Mouse (Mus musculus) limb, embryonic 11.5 days (tissue): ENCODE measurements around the gene Dscaml1. TPM values are rescaled to one million over a fixed set of nuclear protein-coding genes. Genes with fewer than 3 reads are reported as not detected.

Source experiments
- ATAC-seq: fragments of 200-750 bp; cut with Nextera tagmentation; 2 replicates; pipeline ENCODE4 v1.8.0; 2017; ENCODE audit warnings: low read depth; ENCODE audit not compliant: insufficient number of reproducible peaks, low FRiP score, low TSS enrichment
- DNase-seq: peaks from one replicate; pipeline ENCODE4 v3.0.0-alpha.2; 2015; ENCODE audit warnings: low spot score
- H3K27ac ChIP-seq: fragments of 300-500 bp; sonication (generic); replicated peaks from 2 replicates; pipeline ENCODE4 v1.5.1; 2014; ENCODE audit warnings: low read depth, mild to moderate bottlenecking, low read length
- H3K27me3 ChIP-seq: fragments of 300-500 bp; sonication (generic); 2 replicates; pipeline ENCODE4 v1.6.1; 2014; ENCODE audit warnings: mild to moderate bottlenecking, low read length, mixed read lengths; ENCODE audit not compliant: control insufficient read depth, insufficient read depth
- H3K36me3 ChIP-seq: fragments of 300-500 bp; sonication (generic); 2 replicates; pipeline ENCODE4 v1.6.1; 2014; ENCODE audit warnings: mild to moderate bottlenecking, low read length, moderate library complexity, mixed read lengths; ENCODE audit not compliant: control insufficient read depth, insufficient read depth
- H3K4me1 ChIP-seq: fragments of 300-500 bp; sonication (generic); 2 replicates; pipeline ENCODE4 v1.6.1; 2014; ENCODE audit warnings: low read length, mixed read lengths; ENCODE audit not compliant: control insufficient read depth, insufficient read depth
- H3K4me2 ChIP-seq: fragments of 300-500 bp; sonication (generic); 2 replicates; pipeline ENCODE4 v1.6.1; 2014; ENCODE audit warnings: low read depth, mild to moderate bottlenecking, moderate library complexity; ENCODE audit not compliant: severe bottlenecking
- H3K4me3 ChIP-seq: fragments of 300-500 bp; sonication (generic); 2 replicates; pipeline ENCODE4 v1.5.1; 2014; ENCODE audit warnings: low read depth, low read length
- H3K9ac ChIP-seq: fragments of 300-500 bp; sonication (generic); 2 replicates; pipeline ENCODE4 v1.6.1; 2014; ENCODE audit warnings: mild to moderate bottlenecking, low read length
- H3K9me3 ChIP-seq: fragments of 300-500 bp; sonication (generic); 2 replicates; pipeline ENCODE4 v1.6.1; 2016; ENCODE audit warnings: low read length; ENCODE audit not compliant: control insufficient read depth
- WGBS: fragments of 180-500 bp; shearing (Covaris S2); extraction: QIAGEN DNeasy Blood & Tissue Kit; methylation state at CpG from one replicate; pipeline ENCODE4 v1.1.7; 2014; 5-methylcytosine and 5-hydroxymethylcytosine counted together
- polyA plus RNA-seq: library from polyadenylated mRNA; unstranded; fragments of >200 nt; fragmentation: Nextera tagmentation; extraction: Ambion mirVana; gene quantifications from 2 replicates; pipeline ENCODE4 v1.2.1, GENCODE M21; 2014

The Dscaml1 gene
- polyA plus RNA-seq, 1 experiment from 2014 or later = 0.11 TPM

GRCm38 (mm10) chr9:45389596-45389995 is 36.8 kb upstream of the Dscaml1 start:
- Histone ChIP-seq H3K4me2 (no peak overlapping the region), H3K4me3 (no peak overlapping the region), H3K36me3 (no peaks in the 10 kb centered on the region), H3K27ac (no peak overlapping the region), H3K4me1 (no peaks in the 10 kb centered on the region), H3K9me3 (no peaks in the 10 kb centered on the region), H3K27me3 (no peaks in the 10 kb centered on the region), H3K9ac (no peak overlapping the region)
- DNase-seq = no peak
- ATAC-seq = no peak
- 89% methylated on average over 8 of the region's 8 CpGs for WGBS

- DNase-seq (no peak), ATAC-seq (no peak; the same call in 1 of the 2 replicates)
- H3K9ac ChIP-seq = no peak overlapping the region
- no peak overlapping the region for H3K4me2 ChIP-seq
- H3K9me3 ChIP-seq = no peaks in the 10 kb centered on the region
- 72% methylated on average over 7 of the region's 7 CpGs for WGBS
- H3K27me3 ChIP-seq = no peaks in the 10 kb centered on the region
- no peak overlapping the region for H3K4me3 ChIP-seq
- H3K27ac ChIP-seq = no peak overlapping the region
- H3K36me3 ChIP-seq = no peaks in the 10 kb centered on the region
- H3K4me1 ChIP-seq = no peaks in the 10 kb centered on the region
Observed at GRCm38 (mm10) chr9:45391299-45391698, 35.1 kb upstream of the Dscaml1 start.

GRCm38 (mm10) chr9:45395218-45395617 is 31.2 kb upstream of the Dscaml1 start:
- ATAC-seq = no peak
- WGBS = 89% methylated on average over 6 of the region's 6 CpGs
- no peak overlapping the region for H3K27ac ChIP-seq
- DNase-seq = no peak
- H3K36me3 ChIP-seq = no peaks in the 10 kb centered on the region
- no peak overlapping the region for H3K4me3 ChIP-seq
- H3K9me3 ChIP-seq = no peaks in the 10 kb centered on the region
- H3K4me2 ChIP-seq = no peak overlapping the region
- H3K4me1 ChIP-seq = no peaks in the 10 kb centered on the region
- H3K27me3 ChIP-seq = no peaks in the 10 kb centered on the region
- no peak overlapping the region for H3K9ac ChIP-seq

- ATAC-seq (no peak), DNase-seq (no peak)
- 66% methylated on average over 3 of the region's 3 CpGs for WGBS
- Histone ChIP-seq H3K4me1 (no peaks in the 10 kb centered on the region), H3K27me3 (no peaks in the 10 kb centered on the region), H3K36me3 (no peaks in the 10 kb centered on the region), H3K9me3 (no peaks in the 10 kb centered on the region), H3K27ac (no peak overlapping the region), H3K4me2 (no peak overlapping the region), H3K4me3 (no peak overlapping the region), H3K9ac (no peak overlapping the region)
Observed at GRCm38 (mm10) chr9:45395796-45396195, 30.6 kb upstream of the Dscaml1 start.

GRCm38 (mm10) chr9:45398336-45398735 is 28.1 kb upstream of the Dscaml1 start:
- no peaks in the 10 kb centered on the region for H3K36me3 ChIP-seq
- H3K9ac ChIP-seq = no peak overlapping the region
- DNase-seq (no peak), ATAC-seq (no peak)
- H3K9me3 ChIP-seq = no peaks in the 10 kb centered on the region
- H3K27me3 ChIP-seq = no peaks in the 10 kb centered on the region
- 46% methylated on average over 1 of the region's 1 CpGs for WGBS
- H3K4me2 ChIP-seq = no peak overlapping the region
- H3K4me1 ChIP-seq = no peaks in the 10 kb centered on the region
- no peak overlapping the region for H3K4me3 ChIP-seq
- no peak overlapping the region for H3K27ac ChIP-seq

- H3K9me3 ChIP-seq = no peaks in the 10 kb centered on the region
- WGBS = 85% methylated on average over 4 of the region's 4 CpGs
Observed at GRCm38 (mm10) chr9:45399434-45399833, 27.0 kb upstream of the Dscaml1 start, which contains the start of gene Fxyd2. Gene Fxyd2, plus strand, starts transcription at chr9:45399669.

GRCm38 (mm10) chr9:45401851-45402250 is 24.6 kb upstream of the Dscaml1 start:
- no peaks in the 10 kb centered on the region for H3K9me3 ChIP-seq
- H3K36me3 ChIP-seq = no peaks in the 10 kb centered on the region
- H3K27me3 ChIP-seq = no peaks in the 10 kb centered on the region
- WGBS = 56% methylated on average over 4 of the region's 4 CpGs
- DNase-seq = no peak
- H3K4me2 ChIP-seq = no peak overlapping the region
- H3K27ac ChIP-seq = no peak overlapping the region
- H3K9ac ChIP-seq = no peak overlapping the region
- H3K4me1 ChIP-seq = no peaks in the 10 kb centered on the region
- no peak overlapping the region for H3K4me3 ChIP-seq
- ATAC-seq = no peak

More at GRCm38 (mm10) chr9:45399434-45399833, 27.0 kb upstream of the Dscaml1 start, which contains the start of gene Fxyd2:
- Histone ChIP-seq H3K4me1 (no peaks in the 10 kb centered on the region), H3K9ac (no peak within 1 kb of the TSS), H3K36me3 (no peaks in the 10 kb centered on the region), H3K27ac (no peak within 1 kb of the TSS), H3K27me3 (no peaks in the 10 kb centered on the region), H3K4me3 (no peak within 1 kb of the TSS), H3K4me2 (no peak within 1 kb of the TSS)
- ATAC-seq (no peak), DNase-seq (no peak)

- DNase-seq = no peak
- Histone ChIP-seq H3K4me3 (no peak overlapping the region), H3K9me3 (no peaks in the 10 kb centered on the region), H3K9ac (no peak overlapping the region), H3K36me3 (no peaks in the 10 kb centered on the region), H3K4me2 (no peak overlapping the region), H3K4me1 (no peaks in the 10 kb centered on the region), H3K27me3 (no peaks in the 10 kb centered on the region), H3K27ac (no peak overlapping the region)
- ATAC-seq = no peak
- WGBS = 40% methylated on average over 2 of the region's 2 CpGs
Observed at GRCm38 (mm10) chr9:45402957-45403356, 23.5 kb upstream of the Dscaml1 start.

GRCm38 (mm10) chr9:45405694-45406093 is 20.7 kb upstream of the Dscaml1 start:
- WGBS = 71% methylated on average over 5 of the region's 5 CpGs
- ATAC-seq = no peak

More at GRCm38 (mm10) chr9:45405694-45406093, 20.7 kb upstream of the Dscaml1 start:
- Histone ChIP-seq H3K27ac (no peak overlapping the region), H3K27me3 (no peaks in the 10 kb centered on the region), H3K9me3 (no peaks in the 10 kb centered on the region), H3K4me1 (no peaks in the 10 kb centered on the region), H3K4me3 (no peak overlapping the region), H3K36me3 (no peaks in the 10 kb centered on the region), H3K4me2 (no peak overlapping the region), H3K9ac (no peak overlapping the region)
- DNase-seq = no peak
